Mouse (Mus musculus) brain, embryonic 14.5 days (tissue): ENCODE results near the gene Cgas.

ENCODE experiments used
- CTCF ChIP-seq: fragments of 200-500 bp; IDR thresholded peaks from 2 replicates; pipeline ENCODE4 v1.5.1; 2012; ENCODE audit warnings: inconsistent platforms, mild to moderate bottlenecking, moderate library complexity, borderline replicate concordance; ENCODE audit not compliant: insufficient read depth, insufficient read length; ENCODE audit errors: extremely low read depth
- POLR2A ChIP-seq: fragments of 200-500 bp; IDR thresholded peaks from 2 replicates; pipeline ENCODE4 v1.6.1; 2012; ENCODE audit warnings: mild to moderate bottlenecking, inconsistent platforms, borderline replicate concordance; ENCODE audit not compliant: poor library complexity, insufficient read depth, insufficient read length, severe bottlenecking; ENCODE audit errors: extremely low read depth

DNA sequence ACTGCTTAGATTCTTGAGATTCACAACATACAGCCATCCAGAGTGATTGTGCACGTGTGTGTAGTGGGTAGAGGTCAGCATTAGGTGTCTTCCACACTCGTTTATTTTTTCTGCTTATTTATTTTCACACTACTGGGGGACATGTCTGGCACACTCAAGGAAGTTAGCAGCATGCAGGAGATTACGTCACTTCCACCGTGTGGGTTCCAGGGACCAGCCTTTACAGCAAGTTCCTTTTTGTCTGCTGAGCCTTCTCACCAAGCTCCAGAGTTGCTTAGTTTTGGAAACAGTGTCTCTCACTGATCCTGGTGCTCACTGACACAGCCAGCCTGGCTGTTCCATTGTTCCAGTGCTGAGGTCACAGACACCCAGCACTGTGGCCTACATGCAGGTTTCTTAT is 8.3 kb upstream of the Cgas start:
- TF ChIP-seq CTCF (no peak), POLR2A (no peak)
